Mouse (Mus musculus) midbrain, embryonic 16.5 days (tissue): ENCODE measurements around the gene Myadml2. TPM values are rescaled to one million over a fixed set of nuclear protein-coding genes. Genes with fewer than 3 reads are reported as not detected.

Experiments used
- ATAC-seq: fragments of 200-750 bp; cut with Nextera tagmentation; 2 replicates; pipeline ENCODE4 v1.8.0; 2017; ENCODE audit warnings: moderate TSS enrichment
- H3K27ac ChIP-seq: fragments of 300-500 bp; sonication (generic); 2 replicates; pipeline ENCODE4 v1.5.1; 2014; ENCODE audit warnings: mild to moderate bottlenecking, low read length, mixed read lengths
- H3K27me3 ChIP-seq: fragments of 300-500 bp; sonication (generic); 2 replicates; pipeline ENCODE4 v1.6.1; 2014; ENCODE audit warnings: low read depth, low read length, mixed read lengths; ENCODE audit not compliant: control insufficient read depth, insufficient read depth
- H3K36me3 ChIP-seq: fragments of 300-500 bp; sonication (generic); 2 replicates; pipeline ENCODE4 v1.6.1; 2014; ENCODE audit warnings: mild to moderate bottlenecking, low read length, moderate library complexity, mixed read lengths; ENCODE audit not compliant: control insufficient read depth, insufficient read depth
- H3K4me1 ChIP-seq: fragments of 300-500 bp; sonication (generic); 2 replicates; pipeline ENCODE4 v1.6.1; 2014; ENCODE audit warnings: mild to moderate bottlenecking, low read length, mixed read lengths; ENCODE audit not compliant: control insufficient read depth, insufficient read depth
- H3K4me2 ChIP-seq: fragments of 300-500 bp; sonication (generic); 2 replicates; pipeline ENCODE4 v1.6.1; 2014; ENCODE audit warnings: mild to moderate bottlenecking, low read length, mixed read lengths
- H3K4me3 ChIP-seq: fragments of 300-500 bp; sonication (generic); 2 replicates; pipeline ENCODE4 v1.5.1; 2014; ENCODE audit warnings: low read depth, mild to moderate bottlenecking, low read length, moderate library complexity, mixed read lengths
- H3K9ac ChIP-seq: fragments of 300-500 bp; sonication (generic); 2 replicates; pipeline ENCODE4 v1.6.1; 2014; ENCODE audit warnings: low read depth, low read length, mixed read lengths
- H3K9me3 ChIP-seq: fragments of 300-500 bp; sonication (generic); replicated peaks from 2 replicates; pipeline ENCODE4 v1.6.1; 2014; ENCODE audit warnings: mild to moderate bottlenecking, low read length, mixed read lengths; ENCODE audit not compliant: control insufficient read depth, poor library complexity, severe bottlenecking
- WGBS: fragments of 180-500 bp; shearing (Covaris S2); extraction: QIAGEN DNeasy Blood & Tissue Kit; methylation state at CpG from one replicate; pipeline ENCODE4 v1.1.7; 2014; 5-methylcytosine and 5-hydroxymethylcytosine counted together
- polyA plus RNA-seq: library from polyadenylated mRNA; unstranded; fragments of >200 nt; fragmentation: Nextera tagmentation; extraction: Ambion mirVana; gene quantifications from 2 replicates; pipeline ENCODE4 v1.2.1, GENCODE M21; 2015

The Myadml2 gene
- polyA plus RNA-seq, 1 experiment from 2014 or later = 1.1 TPM

GRCm38 (mm10) chr11:120633520-120634343 is 14.2 kb downstream of the Myadml2 start, which contains the start of gene Mafg:
Gene Mafg, minus strand, starts transcription at chr11:120633600.
- 10% methylated on average over 58 of the region's 58 CpGs for WGBS
- Histone ChIP-seq H3K9ac (peak within 1 kb of the TSS; percentile 89), H3K36me3 (peaks cover 4% of the 10 kb centered on the region), H3K4me3 (peak within 1 kb of the TSS; percentile 93), H3K4me1 (peaks cover 29% of the 10 kb centered on the region), H3K9me3 (no peaks in the 10 kb centered on the region), H3K27me3 (no peaks in the 10 kb centered on the region), H3K4me2 (peak within 1 kb of the TSS; percentile 93), H3K27ac (peak within 1 kb of the TSS; percentile 86)
- peak; percentile 91 for ATAC-seq

GRCm38 (mm10) chr11:120632559-120633519 is 15.1 kb downstream of the Myadml2 start:
- Histone ChIP-seq H3K4me3 (peak overlapping the region; percentile 93), H3K27me3 (no peaks in the 10 kb centered on the region), H3K36me3 (peaks cover 4% of the 10 kb centered on the region), H3K4me2 (peak overlapping the region; percentile 93), H3K27ac (peak overlapping the region; percentile 86), H3K4me1 (peaks cover 29% of the 10 kb centered on the region), H3K9me3 (no peaks in the 10 kb centered on the region), H3K9ac (peak overlapping the region; percentile 89)
- ATAC-seq = peak; percentile 80
- under 1% methylated on average over 107 of the region's 116 CpGs for WGBS

GRCm38 (mm10) chr11:120631726-120632448 is 16.1 kb downstream of the Myadml2 start:
- ATAC-seq = no peak
- Histone ChIP-seq H3K9me3 (no peaks in the 10 kb centered on the region), H3K27me3 (no peaks in the 10 kb centered on the region), H3K4me1 (peaks cover 29% of the 10 kb centered on the region), H3K36me3 (peaks cover 6% of the 10 kb centered on the region), H3K27ac (no peak overlapping the region), H3K4me2 (peak overlapping the region; percentile 93), H3K4me3 (peak overlapping the region; percentile 93), H3K9ac (peak overlapping the region; percentile 89)
- 67% methylated on average over 4 of the region's 4 CpGs for WGBS

DNA sequence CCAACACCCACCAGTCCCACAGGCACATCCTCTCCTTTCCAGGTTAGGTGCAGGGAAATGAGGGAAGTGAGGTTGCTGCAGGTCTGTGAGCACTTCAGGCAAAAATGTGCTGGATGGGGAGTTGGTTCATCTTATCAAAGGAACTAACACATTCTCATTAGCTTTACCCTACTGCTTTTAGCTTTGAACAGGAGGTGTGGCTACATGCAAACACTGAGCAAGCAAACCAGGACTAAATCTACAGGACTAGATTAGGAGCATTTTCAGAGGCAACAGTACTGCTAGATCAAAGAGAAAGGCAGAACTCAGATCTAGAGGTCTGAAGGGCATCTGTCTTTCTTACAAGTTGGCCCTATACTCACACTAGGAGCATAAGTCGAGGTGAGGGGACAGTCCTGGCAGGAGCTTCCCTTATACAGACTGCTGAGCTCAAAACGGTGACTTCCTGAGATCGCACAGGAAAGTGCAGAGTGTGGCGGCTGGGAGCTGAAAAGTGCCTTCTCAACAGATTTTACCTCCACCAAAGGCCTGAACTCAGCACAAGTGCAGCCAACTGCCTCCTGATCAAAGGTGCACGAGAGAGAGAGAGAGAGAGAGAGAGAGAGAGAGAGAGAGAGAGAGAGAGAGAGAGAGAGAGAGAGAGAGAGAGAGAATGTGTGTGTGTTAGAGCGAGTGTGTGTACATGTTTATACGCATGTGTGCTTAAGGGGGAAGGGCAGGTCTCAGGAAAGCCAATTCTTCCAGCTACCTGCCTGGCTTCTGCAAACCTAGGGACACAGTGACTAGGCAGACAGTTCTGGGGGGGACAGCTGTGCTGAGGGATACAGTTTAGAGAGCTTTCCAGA is 16.9 kb downstream of the Myadml2 start:
- Histone ChIP-seq H3K36me3 (peaks cover 6% of the 10 kb centered on the region), H3K27me3 (no peaks in the 10 kb centered on the region), H3K9me3 (no peaks in the 10 kb centered on the region), H3K27ac (no peak overlapping the region), H3K4me3 (no peak overlapping the region), H3K4me1 (peaks cover 29% of the 10 kb centered on the region), H3K9ac (0 out of 2 replicates have a peak overlapping the region, but pooled peaks have one; percentile 30), H3K4me2 (peak overlapping the region; percentile 93; the same call in 1 of the 2 replicates)
- 40% methylated on average over 7 of the region's 7 CpGs for WGBS
- no peak for ATAC-seq

GRCm38 (mm10) chr11:120630401-120630871 is 17.5 kb downstream of the Myadml2 start:
- Histone ChIP-seq H3K36me3 (peaks cover 6% of the 10 kb centered on the region), H3K27me3 (no peaks in the 10 kb centered on the region), H3K4me2 (no peak overlapping the region), H3K4me1 (peaks cover 31% of the 10 kb centered on the region), H3K27ac (no peak overlapping the region), H3K9ac (no peak overlapping the region), H3K9me3 (no peaks in the 10 kb centered on the region), H3K4me3 (no peak overlapping the region)
- no peak for ATAC-seq
- 38% methylated on average over 5 of the region's 5 CpGs for WGBS

DNA sequence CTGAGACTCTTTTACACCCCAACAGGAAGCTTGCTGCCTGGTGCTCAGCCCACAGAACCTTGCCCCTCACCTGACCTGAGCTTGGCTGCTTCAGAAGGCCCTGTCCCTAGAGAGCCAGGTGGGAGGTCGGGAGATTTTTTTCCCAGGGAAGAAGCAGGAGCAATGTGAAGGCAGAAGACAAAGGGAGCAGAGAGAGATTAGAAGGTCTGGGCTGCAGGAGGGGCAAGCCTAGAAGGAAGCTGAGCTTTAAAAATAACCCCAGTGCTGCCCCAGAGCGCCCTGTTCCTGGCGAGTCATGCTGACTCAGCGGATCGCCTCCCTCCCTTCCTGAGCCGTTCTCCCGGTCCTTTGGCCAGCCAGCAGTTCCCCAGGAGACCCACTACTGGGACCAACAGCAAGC is 18.0 kb downstream of the Myadml2 start:
- Histone ChIP-seq H3K4me1 (peaks cover 35% of the 10 kb centered on the region), H3K36me3 (peaks cover 6% of the 10 kb centered on the region), H3K9ac (no peak overlapping the region), H3K27me3 (no peaks in the 10 kb centered on the region), H3K4me3 (no peak overlapping the region), H3K27ac (no peak overlapping the region), H3K4me2 (no peak overlapping the region), H3K9me3 (no peaks in the 10 kb centered on the region)
- WGBS = 30% methylated on average over 7 of the region's 7 CpGs
- no peak for ATAC-seq

- Histone ChIP-seq H3K9me3 (no peaks in the 10 kb centered on the region), H3K27ac (no peak overlapping the region), H3K4me1 (peaks cover 35% of the 10 kb centered on the region), H3K4me3 (no peak overlapping the region), H3K4me2 (no peak overlapping the region), H3K36me3 (peaks cover 6% of the 10 kb centered on the region), H3K9ac (no peak overlapping the region), H3K27me3 (no peaks in the 10 kb centered on the region)
- ATAC-seq = no peak
- WGBS = 71% methylated on average over 23 of the region's 23 CpGs
Measured at GRCm38 (mm10) chr11:120629341-120629730, 18.6 kb downstream of the Myadml2 start.
